Mouse (Mus musculus): ENCODE data around the gene Myo1e. TPM values are rescaled to one million over a fixed set of nuclear protein-coding genes. Genes with fewer than 3 reads are reported as not detected.

The Myo1e gene
- total and polyA plus RNA-seq, 3 experiments: 0.14 to 0.49 TPM; not detected in 1

- Histone ChIP-seq H3K9me3 (replicated peaks) (no peaks in the 10 kb centered on the region), H3K4me1 (ENCODE audit: insufficient read depth, low read depth, low read length) (no peaks in the 10 kb centered on the region), H3K36me3 (replicated peaks) (no peaks in the 10 kb centered on the region), H3K4me3 (ENCODE audit: low read depth, low read length) (no peak overlapping the region), H3K27me3 (ENCODE audit: insufficient read depth, low read length) (no peaks in the 10 kb centered on the region)
- TF ChIP-seq TAL1 (conservative IDR thresholded peaks at IDR 0.05; ENCODE audit: low read depth, low read length) (no peak), CTCF (IDR thresholded peaks at IDR 0.05; ENCODE audit: low read depth, low read length) (no peak), GATA1 (IDR thresholded peaks at IDR 0.05; ENCODE audit: borderline replicate concordance, low read length) (no peak), GATA2 (IDR thresholded peaks at IDR 0.05; ENCODE audit: borderline replicate concordance, low read depth, low read length) (no peak), POLR2AphosphoS5 (IDR thresholded peaks at IDR 0.05; ENCODE audit: insufficient replicate concordance, low read depth, low read length) (no peak)
- ATAC-seq (ENCODE audit: extremely low read depth, insufficient number of reproducible peaks, low FRiP score, poor library complexity, severe bottlenecking): no peak
- no peak for DNase-seq (ENCODE audit: low spot score)
Measured at GRCm38 (mm10) chr9:70216517-70216916, 9.4 kb downstream of the Myo1e start.

DNA sequence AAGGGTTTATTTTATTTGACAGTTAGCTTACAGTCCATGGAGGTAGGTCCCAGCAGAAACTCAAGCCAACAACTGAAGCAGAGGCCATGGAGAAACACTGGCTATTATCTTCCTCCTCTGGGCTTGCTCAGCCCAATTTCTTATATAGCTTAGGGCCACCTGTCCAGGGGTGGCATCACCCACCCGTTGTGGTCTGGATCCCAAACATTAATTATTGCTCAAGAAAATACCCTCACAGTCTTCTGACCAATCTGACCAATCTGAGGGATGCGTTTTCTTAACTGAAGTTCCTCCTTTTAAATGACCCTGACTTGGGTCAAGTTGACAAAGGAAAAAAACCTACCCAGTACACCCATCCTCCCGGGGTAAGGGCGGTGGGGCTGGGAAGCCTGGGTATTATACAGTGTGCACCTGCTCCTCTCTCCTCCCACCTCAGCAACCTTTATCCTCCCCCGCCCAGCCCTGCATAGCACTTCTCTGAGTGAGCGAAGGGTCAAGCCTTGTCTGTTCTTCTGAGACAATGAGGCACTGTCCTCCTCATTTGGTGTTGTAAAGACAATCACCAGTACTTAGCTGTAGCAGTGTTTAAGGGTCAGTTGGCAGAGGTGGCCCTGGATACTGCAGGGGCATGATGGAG lies 12.3 kb downstream of the Myo1e start:
- H3K4me1 ChIP-seq (ENCODE audit: insufficient read depth, low read depth, low read length): no peaks in the 10 kb centered on the region
- no peak for ATAC-seq (ENCODE audit: extremely low read depth, insufficient number of reproducible peaks, low FRiP score, poor library complexity, severe bottlenecking)

GRCm38 (mm10) chr9:70220461-70221170 lies 13.5 kb downstream of the Myo1e start:
- no peak for DNase-seq (ENCODE audit: low spot score)
- no peaks in the 10 kb centered on the region for H3K36me3 ChIP-seq (replicated peaks)
- no peak for ATAC-seq (ENCODE audit: extremely low read depth, insufficient number of reproducible peaks, low FRiP score, poor library complexity, severe bottlenecking)
- H3K27me3 ChIP-seq (ENCODE audit: insufficient read depth, low read length): no peaks in the 10 kb centered on the region
- no peak for TF ChIP-seq POLR2AphosphoS5 (IDR thresholded peaks at IDR 0.05; ENCODE audit: insufficient replicate concordance, low read depth, low read length)
- no peak for TF ChIP-seq CTCF (IDR thresholded peaks at IDR 0.05; ENCODE audit: low read depth, low read length)
- TF ChIP-seq TAL1 (conservative IDR thresholded peaks at IDR 0.05; ENCODE audit: low read depth, low read length): no peak
- TF ChIP-seq GATA2 (IDR thresholded peaks at IDR 0.05; ENCODE audit: borderline replicate concordance, low read depth, low read length): no peak
- H3K4me3 ChIP-seq (ENCODE audit: low read depth, low read length): no peak overlapping the region
- no peaks in the 10 kb centered on the region for H3K4me1 ChIP-seq (ENCODE audit: insufficient read depth, low read depth, low read length)
- H3K9me3 ChIP-seq (replicated peaks): no peaks in the 10 kb centered on the region

More for the DNA sequence above, 12.3 kb downstream of the Myo1e start:
- Histone ChIP-seq H3K9me3 (replicated peaks) (no peaks in the 10 kb centered on the region), H3K36me3 (replicated peaks) (no peaks in the 10 kb centered on the region), H3K27me3 (ENCODE audit: insufficient read depth, low read length) (no peaks in the 10 kb centered on the region), H3K4me3 (ENCODE audit: low read depth, low read length) (no peak overlapping the region)
- no peak for DNase-seq (ENCODE audit: low spot score)
- TF ChIP-seq GATA1 (IDR thresholded peaks at IDR 0.05; ENCODE audit: borderline replicate concordance, low read length) (no peak), GATA2 (IDR thresholded peaks at IDR 0.05; ENCODE audit: borderline replicate concordance, low read depth, low read length) (no peak), CTCF (IDR thresholded peaks at IDR 0.05; ENCODE audit: low read depth, low read length) (no peak), TAL1 (conservative IDR thresholded peaks at IDR 0.05; ENCODE audit: low read depth, low read length) (no peak), POLR2AphosphoS5 (IDR thresholded peaks at IDR 0.05; ENCODE audit: insufficient replicate concordance, low read depth, low read length) (no peak)

DNA sequence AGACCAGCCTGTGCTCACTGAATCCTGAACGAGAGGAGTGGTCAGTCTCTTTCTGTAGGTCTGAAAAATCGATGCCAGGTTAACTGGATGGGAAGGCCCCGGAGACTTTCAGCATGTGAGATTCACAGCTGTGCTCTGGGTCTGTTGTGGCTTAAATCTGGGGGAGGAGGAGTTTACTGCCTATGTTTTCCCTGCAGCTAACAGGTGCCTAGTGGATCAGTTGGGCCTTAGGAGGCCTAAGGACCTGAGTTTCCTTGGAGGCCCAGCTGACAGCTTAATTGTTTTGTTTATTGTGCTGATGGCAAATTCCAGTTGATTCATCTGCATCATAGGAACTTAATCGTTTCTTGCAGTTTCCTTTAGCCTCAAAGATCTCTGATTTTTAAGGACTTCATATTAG lies 16.0 kb downstream of the Myo1e start:
- Histone ChIP-seq H3K4me3 (ENCODE audit: low read depth, low read length) (no peak overlapping the region), H3K9me3 (replicated peaks) (no peaks in the 10 kb centered on the region), H3K27me3 (ENCODE audit: insufficient read depth, low read length) (no peaks in the 10 kb centered on the region), H3K36me3 (replicated peaks) (no peaks in the 10 kb centered on the region), H3K4me1 (ENCODE audit: insufficient read depth, low read depth, low read length) (no peaks in the 10 kb centered on the region)
- no peak for ATAC-seq (ENCODE audit: extremely low read depth, insufficient number of reproducible peaks, low FRiP score, poor library complexity, severe bottlenecking)
- TF ChIP-seq CTCF (IDR thresholded peaks at IDR 0.05; ENCODE audit: low read depth, low read length): no peak
- TF ChIP-seq GATA2 (IDR thresholded peaks at IDR 0.05; ENCODE audit: borderline replicate concordance, low read depth, low read length): no peak
- no peak for TF ChIP-seq GATA1 (IDR thresholded peaks at IDR 0.05; ENCODE audit: borderline replicate concordance, low read length)
- no peak for TF ChIP-seq TAL1 (conservative IDR thresholded peaks at IDR 0.05; ENCODE audit: low read depth, low read length)
- no peak for TF ChIP-seq POLR2AphosphoS5 (IDR thresholded peaks at IDR 0.05; ENCODE audit: insufficient replicate concordance, low read depth, low read length)
- no peak for DNase-seq (ENCODE audit: low spot score)

DNA sequence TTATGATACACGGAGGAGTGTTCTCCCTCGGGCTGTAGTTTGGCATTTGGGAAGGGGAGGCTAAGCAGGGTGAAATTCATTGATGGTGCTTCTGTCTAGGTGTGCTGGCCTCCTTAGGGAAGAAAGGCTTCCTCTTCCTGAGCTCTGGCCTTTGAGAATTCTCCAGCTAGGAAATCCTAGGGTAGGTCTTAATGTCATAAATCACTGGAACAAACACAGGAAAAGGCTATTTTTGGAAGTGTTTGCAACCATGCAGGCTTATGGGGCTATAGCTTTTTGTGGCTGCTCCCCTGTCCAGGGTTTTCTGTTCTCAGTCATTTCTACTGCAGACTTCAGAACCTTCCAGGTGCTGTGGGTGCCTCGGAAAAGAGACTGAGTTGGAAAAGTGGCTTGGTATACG lies 16.9 kb downstream of the Myo1e start:
- no peaks in the 10 kb centered on the region for H3K9me3 ChIP-seq (replicated peaks)
- TF ChIP-seq GATA2 (IDR thresholded peaks at IDR 0.05; ENCODE audit: borderline replicate concordance, low read depth, low read length): no peak
- H3K36me3 ChIP-seq (replicated peaks): no peaks in the 10 kb centered on the region
- no peaks in the 10 kb centered on the region for H3K4me1 ChIP-seq (ENCODE audit: insufficient read depth, low read depth, low read length)
- ATAC-seq (ENCODE audit: extremely low read depth, insufficient number of reproducible peaks, low FRiP score, poor library complexity, severe bottlenecking) (no peak), DNase-seq (ENCODE audit: low spot score) (no peak)
- H3K27me3 ChIP-seq (ENCODE audit: insufficient read depth, low read length): no peaks in the 10 kb centered on the region
- H3K4me3 ChIP-seq (ENCODE audit: low read depth, low read length): no peak overlapping the region

DNA sequence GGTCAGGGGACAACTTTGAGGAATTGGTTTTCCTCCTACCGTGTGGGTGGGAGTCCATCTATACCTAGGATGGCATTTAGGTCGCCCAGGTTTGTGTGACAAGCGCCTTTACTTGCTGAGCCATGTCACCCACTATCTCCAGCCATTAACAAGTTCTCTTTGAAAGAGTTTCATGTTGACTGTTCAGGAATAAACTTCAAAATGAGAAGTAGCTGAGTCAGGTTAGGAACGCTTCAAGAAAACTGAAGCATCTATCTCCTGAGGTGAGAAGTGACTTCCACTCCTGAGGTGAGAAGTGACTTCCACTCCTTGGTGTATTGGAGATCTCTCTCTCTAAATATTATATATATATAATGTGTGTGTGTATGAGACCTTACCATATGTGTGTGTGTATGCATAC lies 19.2 kb downstream of the Myo1e start:
- DNase-seq (ENCODE audit: low spot score) (no peak), ATAC-seq (ENCODE audit: extremely low read depth, insufficient number of reproducible peaks, low FRiP score, poor library complexity, severe bottlenecking) (no peak)
- TF ChIP-seq POLR2AphosphoS5 (IDR thresholded peaks at IDR 0.05; ENCODE audit: insufficient replicate concordance, low read depth, low read length) (no peak), CTCF (IDR thresholded peaks at IDR 0.05; ENCODE audit: low read depth, low read length) (no peak), GATA1 (IDR thresholded peaks at IDR 0.05; ENCODE audit: borderline replicate concordance, low read length) (no peak), TAL1 (conservative IDR thresholded peaks at IDR 0.05; ENCODE audit: low read depth, low read length) (no peak), GATA2 (IDR thresholded peaks at IDR 0.05; ENCODE audit: borderline replicate concordance, low read depth, low read length) (no peak)
- H3K9me3 ChIP-seq (replicated peaks): no peaks in the 10 kb centered on the region
- no peak overlapping the region for H3K4me3 ChIP-seq (ENCODE audit: low read depth, low read length)
- no peaks in the 10 kb centered on the region for H3K4me1 ChIP-seq (ENCODE audit: insufficient read depth, low read depth, low read length)
- H3K27me3 ChIP-seq (ENCODE audit: insufficient read depth, low read length): no peaks in the 10 kb centered on the region
- H3K36me3 ChIP-seq (replicated peaks): no peaks in the 10 kb centered on the region

Measured in G1E (cell line).